Mouse (Mus musculus): ENCODE measurements around the gene Ndufc2. TPM values are rescaled to one million over a fixed set of nuclear protein-coding genes. Genes with fewer than 3 reads are reported as not detected.

Ndufc2 gene
- polyA plus RNA-seq, 1 experiment from 2014 or later, result 440 TPM

- Histone ChIP-seq H3K9ac (no peak overlapping the region), H3K27ac (replicated peaks) (no peak overlapping the region), H3K4me2 (no peak overlapping the region), H3K9me3 (no peaks in the 10 kb centered on the region), H3K4me1 (replicated peaks) (peaks cover 2% of the 10 kb centered on the region), H3K27me3 (no peaks in the 10 kb centered on the region), H3K4me3 (no peak overlapping the region), H3K36me3 (no peaks in the 10 kb centered on the region)
- ATAC-seq (ENCODE audit: low FRiP score, low read depth), result no peak
- WGBS, result 82% methylated on average over 1 of the region's 1 CpGs
Measured at GRCm38 (mm10) chr7:97365887-97366286, 33.9 kb upstream of the Ndufc2 start.

GRCm38 (mm10) chr7:97375101-97375500, 24.7 kb upstream of the Ndufc2 start:
- Histone ChIP-seq H3K27me3 (no peaks in the 10 kb centered on the region), H3K9me3 (no peaks in the 10 kb centered on the region), H3K27ac (replicated peaks) (no peak overlapping the region), H3K9ac (no peak overlapping the region), H3K4me3 (no peak overlapping the region), H3K36me3 (peaks cover 29% of the 10 kb centered on the region), H3K4me2 (no peak overlapping the region), H3K4me1 (replicated peaks) (peaks cover 12% of the 10 kb centered on the region)
- 96% methylated on average over 9 of the region's 9 CpGs for WGBS
- ATAC-seq (ENCODE audit: low FRiP score, low read depth), result no peak

GRCm38 (mm10) chr7:97375906-97376305, 23.9 kb upstream of the Ndufc2 start:
- H3K4me2 ChIP-seq, result no peak overlapping the region
- H3K4me1 ChIP-seq (replicated peaks), result peaks cover 10% of the 10 kb centered on the region
- no peak overlapping the region for H3K27ac ChIP-seq (replicated peaks)
- ATAC-seq (ENCODE audit: low FRiP score, low read depth), result no peak
- H3K4me3 ChIP-seq, result no peak overlapping the region
- H3K36me3 ChIP-seq, result peaks cover 29% of the 10 kb centered on the region
- H3K9me3 ChIP-seq, result no peaks in the 10 kb centered on the region
- H3K9ac ChIP-seq, result no peak overlapping the region
- no peaks in the 10 kb centered on the region for H3K27me3 ChIP-seq
- 77% methylated on average over 2 of the region's 2 CpGs for WGBS

GRCm38 (mm10) chr7:97379304-97379703, 20.5 kb upstream of the Ndufc2 start:
- no peak overlapping the region for H3K27ac ChIP-seq (replicated peaks)
- H3K4me3 ChIP-seq, result no peak overlapping the region
- H3K9me3 ChIP-seq, result no peaks in the 10 kb centered on the region
- no peaks in the 10 kb centered on the region for H3K27me3 ChIP-seq
- H3K36me3 ChIP-seq, result peaks cover 46% of the 10 kb centered on the region
- WGBS, result 96% methylated on average over 5 of the region's 5 CpGs
- H3K4me1 ChIP-seq (replicated peaks), result no peaks in the 10 kb centered on the region
- ATAC-seq (ENCODE audit: low FRiP score, low read depth), result no peak
- no peak overlapping the region for H3K4me2 ChIP-seq
- no peak overlapping the region for H3K9ac ChIP-seq

- no peak overlapping the region for H3K4me3 ChIP-seq
- no peaks in the 10 kb centered on the region for H3K9me3 ChIP-seq
- WGBS, result 98% methylated on average over 5 of the region's 5 CpGs
- ATAC-seq (ENCODE audit: low FRiP score, low read depth), result no peak
- H3K9ac ChIP-seq, result no peak overlapping the region
- H3K4me1 ChIP-seq (replicated peaks), result no peaks in the 10 kb centered on the region
- H3K27ac ChIP-seq (replicated peaks), result no peak overlapping the region
- H3K27me3 ChIP-seq, result no peaks in the 10 kb centered on the region
- no peak overlapping the region for H3K4me2 ChIP-seq
- peaks cover 57% of the 10 kb centered on the region for H3K36me3 ChIP-seq
Measured at GRCm38 (mm10) chr7:97380500-97381123, 19.2 kb upstream of the Ndufc2 start.

GRCm38 (mm10) chr7:97382661-97383060, 17.1 kb upstream of the Ndufc2 start:
- Histone ChIP-seq H3K9me3 (no peaks in the 10 kb centered on the region), H3K27ac (replicated peaks) (no peak overlapping the region), H3K36me3 (peaks cover 58% of the 10 kb centered on the region), H3K4me2 (no peak overlapping the region), H3K4me1 (replicated peaks) (no peaks in the 10 kb centered on the region), H3K4me3 (no peak overlapping the region), H3K27me3 (no peaks in the 10 kb centered on the region), H3K9ac (no peak overlapping the region)
- 96% methylated on average over 8 of the region's 8 CpGs for WGBS
- no peak for ATAC-seq (ENCODE audit: low FRiP score, low read depth)

GRCm38 (mm10) chr7:97383496-97384132, 16.2 kb upstream of the Ndufc2 start:
- ATAC-seq (ENCODE audit: low FRiP score, low read depth), result no peak

GRCm38 (mm10) chr7:97386106-97386805, 13.5 kb upstream of the Ndufc2 start:
- Histone ChIP-seq H3K27me3 (no peaks in the 10 kb centered on the region), H3K4me3 (no peak overlapping the region), H3K4me2 (no peak overlapping the region), H3K9me3 (no peaks in the 10 kb centered on the region), H3K36me3 (peaks cover 55% of the 10 kb centered on the region), H3K27ac (replicated peaks) (peak overlapping the region; percentile 58), H3K9ac (no peak overlapping the region), H3K4me1 (replicated peaks) (0 out of 2 replicates have a peak, but pooled peaks cover 1% of the 10 kb centered on the region)
- no peak for ATAC-seq (ENCODE audit: low FRiP score, low read depth)
- WGBS, result 86% methylated on average over 7 of the region's 7 CpGs

More at GRCm38 (mm10) chr7:97383496-97384132, 16.2 kb upstream of the Ndufc2 start:
- no peak overlapping the region for H3K9ac ChIP-seq
- peaks cover 58% of the 10 kb centered on the region for H3K36me3 ChIP-seq
- no peaks in the 10 kb centered on the region for H3K4me1 ChIP-seq (replicated peaks)
- H3K27ac ChIP-seq (replicated peaks), result no peak overlapping the region
- H3K27me3 ChIP-seq, result no peaks in the 10 kb centered on the region
- 86% methylated on average over 10 of the region's 10 CpGs for WGBS
- no peak overlapping the region for H3K4me3 ChIP-seq
- no peaks in the 10 kb centered on the region for H3K9me3 ChIP-seq
- no peak overlapping the region for H3K4me2 ChIP-seq

GRCm38 (mm10) chr7:97386806-97387370, 12.9 kb upstream of the Ndufc2 start:
- Histone ChIP-seq H3K4me2 (0 out of 2 replicates have a peak overlapping the region, but pooled peaks have one; percentile 4), H3K9me3 (no peaks in the 10 kb centered on the region), H3K4me1 (replicated peaks) (0 out of 2 replicates have a peak, but pooled peaks cover 5% of the 10 kb centered on the region), H3K4me3 (no peak overlapping the region), H3K27ac (replicated peaks) (peak overlapping the region; percentile 67), H3K27me3 (no peaks in the 10 kb centered on the region), H3K9ac (no peak overlapping the region), H3K36me3 (peaks cover 52% of the 10 kb centered on the region)
- 74% methylated on average over 5 of the region's 5 CpGs for WGBS
- ATAC-seq (ENCODE audit: low FRiP score, low read depth), result peak; percentile 80

DNA sequence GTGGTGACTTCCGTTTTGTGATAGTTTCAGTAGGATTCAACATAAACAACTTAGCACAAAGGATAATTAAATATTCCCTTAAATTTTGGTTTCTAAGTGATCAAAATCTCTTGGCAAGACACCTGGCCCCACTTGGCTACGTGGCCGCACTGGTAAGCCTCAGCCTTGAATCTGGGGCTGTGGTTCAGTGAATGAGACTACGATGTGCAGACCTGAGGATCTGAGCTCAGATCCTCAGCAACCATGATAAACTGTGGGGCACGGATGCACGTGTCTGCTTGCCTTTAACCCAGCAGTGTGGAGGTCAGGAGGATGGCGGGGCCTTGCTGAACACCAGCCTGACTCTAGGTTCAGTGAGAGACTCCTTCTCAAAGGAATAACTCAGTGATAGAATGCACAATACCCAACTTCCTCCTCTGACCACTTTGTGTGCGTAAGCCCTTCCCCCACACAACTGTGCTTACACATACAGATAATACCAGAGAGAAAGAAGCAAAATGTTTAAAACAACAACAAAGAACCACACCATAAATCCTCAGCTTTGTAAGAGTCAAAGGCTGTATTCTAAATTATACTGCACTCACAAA, 12.1 kb upstream of the Ndufc2 start:
- H3K4me3 ChIP-seq, result no peak overlapping the region
- peak overlapping the region; percentile 67 for H3K27ac ChIP-seq (replicated peaks)
- H3K4me2 ChIP-seq, result 0 out of 2 replicates have a peak overlapping the region, but pooled peaks have one; percentile 4
- H3K9me3 ChIP-seq, result no peaks in the 10 kb centered on the region
- no peaks in the 10 kb centered on the region for H3K27me3 ChIP-seq
- 89% methylated on average over 8 of the region's 8 CpGs for WGBS
- H3K4me1 ChIP-seq (replicated peaks), result 0 out of 2 replicates have a peak, but pooled peaks cover 9% of the 10 kb centered on the region
- H3K36me3 ChIP-seq, result peaks cover 46% of the 10 kb centered on the region
- no peak overlapping the region for H3K9ac ChIP-seq
- ATAC-seq (ENCODE audit: low FRiP score, low read depth), result no peak

- 94% methylated on average over 4 of the region's 4 CpGs for WGBS
- H3K9me3 ChIP-seq, result no peaks in the 10 kb centered on the region
- no peak overlapping the region for H3K4me2 ChIP-seq
- no peak overlapping the region for H3K4me3 ChIP-seq
- 0 out of 2 replicates have a peak, but pooled peaks cover 9% of the 10 kb centered on the region for H3K4me1 ChIP-seq (replicated peaks)
- ATAC-seq (ENCODE audit: low FRiP score, low read depth), result no peak
- H3K27ac ChIP-seq (replicated peaks), result no peak overlapping the region
- H3K36me3 ChIP-seq, result peaks cover 37% of the 10 kb centered on the region
- H3K9ac ChIP-seq, result no peak overlapping the region
- no peaks in the 10 kb centered on the region for H3K27me3 ChIP-seq
Measured at GRCm38 (mm10) chr7:97388541-97388940, 11.3 kb upstream of the Ndufc2 start.

All from hindbrain, embryonic 15.5 days (tissue).